Mouse (Mus musculus): Measurements from ENCODE around the gene Lrp4. TPM values are rescaled to one million over a fixed set of nuclear protein-coding genes. Genes with fewer than 3 reads are reported as not detected.

Lrp4 gene
- 1.5 TPM for polyA plus RNA-seq (2014; fragmentation: Illumina TruSeq; extraction: RNeasy Lipid Tissue Mini Kit (QIAGEN cat#74804); ENCODE audit: low read depth, low replicate concordance)

DNA sequence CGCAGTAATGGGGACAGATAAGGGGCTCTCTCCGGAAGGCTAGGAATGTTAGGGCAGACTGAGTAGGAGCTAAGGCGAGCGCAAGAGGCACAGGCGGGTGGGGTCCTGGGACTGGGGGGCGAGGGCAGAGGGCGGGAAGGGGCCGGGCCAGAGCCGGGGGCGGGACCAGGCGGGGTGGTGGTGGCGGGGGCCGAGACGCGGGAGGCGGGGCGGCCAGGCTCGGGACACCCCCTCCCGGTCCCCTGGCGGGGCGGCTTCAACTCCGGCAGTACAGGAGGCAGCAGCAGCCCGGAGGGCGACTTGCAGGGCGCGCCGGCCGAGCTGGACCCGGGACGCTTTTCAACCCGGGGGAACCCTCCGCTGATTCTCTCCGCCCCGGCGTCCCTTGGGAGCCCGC, at the start of gene Lrp4:
Gene Lrp4 (plus strand): TSS at position 253 of the 397 bp plus-strand sequence.

DNA sequence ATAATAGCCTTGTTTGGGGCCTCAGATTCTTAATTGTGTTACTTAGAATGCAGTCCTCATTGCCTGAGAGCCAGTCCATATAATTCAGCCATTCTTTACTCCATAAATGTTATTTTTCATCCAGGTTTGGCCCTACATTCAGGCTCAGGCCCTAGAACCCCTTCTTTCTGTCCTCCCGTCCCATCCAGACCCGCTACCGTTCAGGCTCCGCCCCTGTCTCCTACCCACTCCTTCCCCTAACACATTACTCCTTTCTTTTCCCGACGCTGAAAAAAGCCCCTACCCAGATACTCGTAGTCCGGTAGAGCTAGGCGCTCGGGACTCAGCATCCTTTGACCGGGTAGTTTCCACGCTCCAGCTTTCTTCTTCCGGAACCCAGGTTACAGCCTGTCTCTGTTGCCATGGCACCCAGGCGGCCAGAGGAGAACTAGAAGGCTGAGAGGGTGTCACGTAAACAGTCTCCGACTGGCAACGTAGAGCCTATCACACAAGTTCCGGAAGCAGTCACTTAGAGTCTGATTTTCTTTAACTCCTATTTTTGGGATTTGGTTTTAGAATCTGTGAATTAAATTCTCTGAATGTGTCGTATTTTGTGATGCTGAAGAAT, 12.9 kb upstream of the Lrp4 start, which contains the start of gene 1110051M20Rik:
Gene 1110051M20Rik (minus strand): TSS at position 419 of the 607 bp plus-strand sequence.

DNA sequence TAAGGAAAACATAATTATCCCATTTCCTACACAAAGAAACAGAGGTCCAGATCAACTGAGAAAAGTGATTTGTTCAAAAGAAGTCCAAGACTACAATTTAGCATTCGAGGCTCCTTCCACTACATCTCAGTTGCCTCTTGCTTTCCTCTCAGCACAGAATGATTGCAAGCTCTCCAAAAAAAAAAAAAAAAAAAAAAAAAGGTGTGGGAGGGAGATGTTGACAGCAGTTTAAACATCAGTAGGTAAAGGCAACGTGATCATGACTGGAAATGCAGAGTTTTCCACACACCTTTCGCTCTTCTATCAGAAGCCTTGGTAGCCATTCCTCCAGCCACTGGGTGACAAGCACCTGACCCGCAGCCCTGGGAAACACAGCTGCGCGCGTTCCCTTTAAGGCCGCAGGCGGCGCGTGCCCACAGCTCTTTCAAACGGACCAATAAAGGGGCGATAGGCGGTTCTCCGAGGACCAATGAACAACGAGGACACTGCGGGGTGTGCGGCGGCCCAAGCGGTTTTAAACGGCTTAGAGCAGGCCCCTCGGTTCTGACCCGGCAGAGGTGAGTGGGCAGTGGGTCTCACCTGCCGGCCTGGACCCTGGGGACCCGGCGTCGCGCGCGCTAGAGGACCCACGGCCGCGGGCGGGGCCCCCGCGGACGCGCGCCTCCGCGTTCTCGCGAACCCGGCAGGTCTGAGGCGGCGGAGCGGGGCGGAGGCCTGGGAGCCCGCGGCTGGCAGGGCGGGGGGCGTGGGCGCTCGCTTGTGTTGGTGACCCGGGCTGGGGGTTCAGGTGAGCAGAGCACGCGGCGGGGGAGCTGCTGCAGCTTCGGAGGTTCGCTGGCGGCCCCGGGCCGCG, 69.2 kb downstream of the Lrp4 start, which contains the start of gene Ckap5:
Gene Ckap5 (plus strand): TSS at position 469 of the 853 bp plus-strand sequence.

Other genes starting within 250 kb of the Lrp4 start
- gene Ddb2, start 220.5 kb upstream of the Lrp4 start, polyA plus RNA-seq (2014; fragmentation: Illumina TruSeq; extraction: RNeasy Lipid Tissue Mini Kit (QIAGEN cat#74804); ENCODE audit: low read depth, low replicate concordance): 13.6 TPM
- 5.4 TPM for gene Pacsin3, start 201.6 kb upstream of the Lrp4 start, polyA plus RNA-seq (2014; fragmentation: Illumina TruSeq; extraction: RNeasy Lipid Tissue Mini Kit (QIAGEN cat#74804); ENCODE audit: low read depth, low replicate concordance)
- gene Arfgap2, start 192.5 kb upstream of the Lrp4 start, polyA plus RNA-seq (2014; fragmentation: Illumina TruSeq; extraction: RNeasy Lipid Tissue Mini Kit (QIAGEN cat#74804); ENCODE audit: low read depth, low replicate concordance): 25.7 TPM
- 13.8 TPM for gene 1110051M20Rik, start 12.8 kb upstream of the Lrp4 start, polyA plus RNA-seq (2014; fragmentation: Illumina TruSeq; extraction: RNeasy Lipid Tissue Mini Kit (QIAGEN cat#74804); ENCODE audit: low read depth, low replicate concordance)
- 76.6 TPM for gene Ckap5, start 69.3 kb downstream of the Lrp4 start, polyA plus RNA-seq (2014; fragmentation: Illumina TruSeq; extraction: RNeasy Lipid Tissue Mini Kit (QIAGEN cat#74804); ENCODE audit: low read depth, low replicate concordance)
- gene F2, start 178.9 kb downstream of the Lrp4 start, polyA plus RNA-seq (2014; fragmentation: Illumina TruSeq; extraction: RNeasy Lipid Tissue Mini Kit (QIAGEN cat#74804); ENCODE audit: low read depth, low replicate concordance): not detected
- 3.7 TPM for gene Zfp408, start 192.3 kb downstream of the Lrp4 start, polyA plus RNA-seq (2014; fragmentation: Illumina TruSeq; extraction: RNeasy Lipid Tissue Mini Kit (QIAGEN cat#74804); ENCODE audit: low read depth, low replicate concordance)
- gene Arhgap1, start 192.3 kb downstream of the Lrp4 start, polyA plus RNA-seq (2014; fragmentation: Illumina TruSeq; extraction: RNeasy Lipid Tissue Mini Kit (QIAGEN cat#74804); ENCODE audit: low read depth, low replicate concordance): 17.2 TPM